Mouse (Mus musculus): ENCODE data around the gene Ttc30a1.

The Ttc30a1 gene

DNA sequence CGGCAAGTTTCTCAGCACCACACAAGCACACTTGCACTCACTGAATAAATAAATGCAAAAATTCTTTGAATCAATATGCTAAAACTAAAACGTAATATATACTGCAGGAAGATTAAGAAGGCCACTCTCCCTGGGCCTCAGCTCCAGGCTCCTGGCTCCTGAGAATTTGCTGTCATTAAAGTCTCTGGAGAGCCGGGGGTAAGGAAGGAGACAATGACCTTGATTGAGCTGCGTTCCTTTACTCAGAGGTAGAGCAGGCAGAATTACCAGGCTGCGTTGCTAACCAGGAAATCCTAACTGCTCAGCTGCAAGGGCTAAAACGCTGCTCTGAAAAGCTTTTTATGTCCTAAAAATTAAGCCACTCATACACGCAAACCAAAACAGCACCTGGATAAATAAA is 48.2 kb downstream of the Ttc30a1 start:
- DNase-seq (ENCODE audit: low read depth, low spot score) = no peak

DNA sequence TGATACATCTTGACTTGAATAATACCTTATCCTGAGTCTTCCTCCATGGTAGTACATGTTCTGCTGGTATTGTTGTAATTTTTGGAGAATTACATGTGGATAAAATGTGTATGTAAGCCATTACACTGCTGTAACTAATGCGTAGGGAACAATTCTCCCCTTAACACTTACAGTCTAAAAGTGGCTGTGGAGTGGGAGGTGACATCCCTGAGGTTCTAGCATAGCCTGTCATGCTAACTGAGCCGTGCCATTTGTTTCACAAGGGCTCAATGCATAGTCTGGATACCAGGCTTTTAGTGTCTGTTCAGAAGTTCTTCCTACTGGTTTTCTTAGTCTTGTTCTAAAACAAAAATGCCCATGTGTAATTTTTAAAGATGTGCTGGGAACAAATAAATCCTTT is 50.8 kb downstream of the Ttc30a1 start:
- DNase-seq (ENCODE audit: low read depth, low spot score) = no peak

DNA sequence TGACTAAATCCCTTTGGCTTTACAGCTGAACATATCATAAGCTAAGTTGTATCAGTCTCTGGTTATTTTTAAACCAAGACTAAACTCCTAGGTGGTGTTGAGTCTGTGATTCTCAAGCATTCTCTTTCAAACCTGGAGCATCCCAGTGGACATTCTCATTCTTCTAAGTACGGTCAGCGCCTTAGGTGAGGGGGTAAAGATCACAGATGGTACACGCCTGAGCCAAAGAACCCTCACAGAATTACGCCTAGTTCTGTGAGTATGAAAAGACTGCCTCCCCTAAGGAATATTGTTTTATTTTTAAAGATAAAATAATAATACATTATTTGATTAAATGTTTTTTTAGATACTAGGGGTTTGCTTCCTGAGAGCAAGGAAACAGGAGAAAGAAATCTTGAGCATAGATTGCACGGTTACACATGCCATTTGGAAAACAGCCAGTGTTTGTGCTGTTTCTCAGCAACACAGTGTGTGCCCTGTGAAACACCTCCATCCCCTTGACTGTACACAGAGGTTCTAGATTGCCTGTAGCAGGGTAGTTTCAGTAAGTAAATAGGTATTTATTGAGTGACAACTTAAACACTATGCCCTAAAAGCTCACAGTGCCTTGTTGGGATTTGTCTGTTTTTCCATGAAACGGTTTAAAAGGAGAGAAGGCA is 51.9 kb downstream of the Ttc30a1 start:
- DNase-seq (ENCODE audit: low read depth, low spot score) = no peak

DNA sequence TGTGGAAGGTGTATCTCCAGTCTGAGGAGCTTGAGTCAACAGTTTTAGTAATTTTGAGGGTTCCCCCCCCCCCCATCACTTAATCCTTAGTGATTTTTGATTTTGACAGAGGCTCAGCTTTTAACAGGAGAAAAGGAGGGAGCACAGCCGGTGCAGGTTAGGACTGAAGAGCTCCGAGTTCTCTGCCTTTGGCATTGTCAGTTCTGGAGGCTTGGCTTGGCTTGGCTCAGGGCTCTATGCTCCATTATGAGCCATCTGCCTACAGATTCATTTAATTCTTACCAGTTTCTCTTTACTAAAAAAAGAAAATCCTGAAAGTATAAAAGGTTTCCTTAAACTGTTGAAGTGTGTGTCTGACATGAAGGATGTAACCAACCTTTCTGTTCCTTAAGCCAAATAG is 52.6 kb downstream of the Ttc30a1 start:
- no peak for DNase-seq (ENCODE audit: low read depth, low spot score)

All from A20 (cell line).